Mouse (Mus musculus) retina, embryonic 14.5 days (tissue): ENCODE results near the gene Slc6a4.
A peak's percentile ranks its signal among the peaks of the same experiment; 100 is the strongest.
"Not testable (repeated sequence)": the region's sequence is repeated elsewhere in the genome, so short reads cannot be mapped to it uniquely, and the experiment has no call there.

Experiments used
- DNase-seq: peaks from one replicate; pipeline ENCODE4 v3.0.0-alpha.2; 2015; ENCODE audit warnings: low spot score

Slc6a4 gene

GRCm38 (mm10) chr11:77019539-77019938, 21.1 kb downstream of the Slc6a4 start:
- DNase-seq: no peak

- no peak for DNase-seq
Observed at GRCm38 (mm10) chr11:77021749-77022396, 23.5 kb downstream of the Slc6a4 start.

- DNase-seq: no peak
Observed at GRCm38 (mm10) chr11:77026559-77026958, 28.2 kb downstream of the Slc6a4 start.

- no peak for DNase-seq
Observed at GRCm38 (mm10) chr11:77028157-77028556, 29.8 kb downstream of the Slc6a4 start.

- DNase-seq: no peak
Observed at GRCm38 (mm10) chr11:77031151-77031934, 32.9 kb downstream of the Slc6a4 start.

- DNase-seq: no peak
Observed at GRCm38 (mm10) chr11:77041891-77042290, 43.5 kb downstream of the Slc6a4 start.

GRCm38 (mm10) chr11:77042816-77043215, 44.4 kb downstream of the Slc6a4 start:
- no peak for DNase-seq

- peak; percentile 29 for DNase-seq
Observed at GRCm38 (mm10) chr11:77061951-77062350, 63.5 kb downstream of the Slc6a4 start.

GRCm38 (mm10) chr11:77063406-77063805, 65.0 kb downstream of the Slc6a4 start:
- no peak for DNase-seq

- no peak for DNase-seq
Observed at GRCm38 (mm10) chr11:77068825-77069224, 70.4 kb downstream of the Slc6a4 start.

GRCm38 (mm10) chr11:77070721-77071120, 72.3 kb downstream of the Slc6a4 start:
- peak; percentile 45 for DNase-seq

- DNase-seq: not testable (repeated sequence)
Observed at GRCm38 (mm10) chr11:77077331-77077730, 78.9 kb downstream of the Slc6a4 start.

- DNase-seq: peak; percentile 24
Observed at GRCm38 (mm10) chr11:77077792-77078191, 79.4 kb downstream of the Slc6a4 start.

GRCm38 (mm10) chr11:77078273-77079134, 80.1 kb downstream of the Slc6a4 start, which contains the start of gene Nsrp1:
Nsrp1 (minus strand) TSS chr11:77078435.
- DNase-seq: peak; percentile 94

- DNase-seq: no peak
Observed at GRCm38 (mm10) chr11:77079361-77079760, 81.0 kb downstream of the Slc6a4 start.
